Mouse (Mus musculus): ENCODE results near the gene Lsamp. TPM values are rescaled to one million over a fixed set of nuclear protein-coding genes. Genes with fewer than 3 reads are reported as not detected.
"Not testable (repeated sequence)": the region's sequence is repeated elsewhere in the genome, so short reads cannot be mapped to it uniquely, and the experiment has no call there.

Gene Lsamp
- polyA plus RNA-seq, 1 experiment from 2014 or later, result 8.2 TPM

DNA sequence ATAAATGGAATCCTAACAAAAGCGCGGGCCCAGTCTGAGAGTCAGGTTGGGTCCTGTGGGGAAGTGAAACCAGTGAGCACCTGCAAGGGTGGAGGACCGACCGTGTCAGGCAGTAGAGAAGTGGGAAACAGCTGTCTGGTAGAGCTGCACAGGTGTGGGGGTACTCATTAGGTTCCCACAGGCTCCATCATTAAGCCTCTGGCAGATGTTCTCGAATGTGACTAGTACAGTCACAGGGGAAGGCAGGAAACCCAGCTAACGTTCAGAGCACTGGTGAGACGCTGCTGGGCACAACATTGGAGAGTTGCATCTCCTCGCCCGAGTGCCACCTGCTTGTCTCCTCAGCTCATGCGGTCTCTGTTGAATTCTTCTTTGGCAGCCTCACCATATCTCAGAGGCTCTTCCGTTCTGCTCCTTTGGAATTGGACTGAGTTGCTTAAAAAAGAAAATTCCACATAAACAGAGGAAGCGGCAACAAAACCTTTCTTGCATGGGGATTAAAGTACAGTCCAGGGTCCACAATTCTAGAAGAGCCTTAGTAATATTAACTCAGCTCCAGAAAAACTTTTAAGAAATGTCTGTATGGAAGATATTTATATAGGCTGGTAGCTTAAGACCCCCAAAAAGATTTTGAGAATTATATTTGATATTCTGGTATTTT, 588.1 kb downstream of the Lsamp start:
- no peak for ATAC-seq (ENCODE audit: insufficient read depth, low FRiP score)
- no peaks in the 10 kb centered on the region for H3K36me3 ChIP-seq (ENCODE audit: control insufficient read depth, insufficient read depth, low read length)
- no peak overlapping the region for H3K27ac ChIP-seq (ENCODE audit: low read length)
- H3K9me3 ChIP-seq (replicated peaks; ENCODE audit: control insufficient read depth, low read length), result no peaks in the 10 kb centered on the region
- no peaks in the 10 kb centered on the region for H3K27me3 ChIP-seq (ENCODE audit: control insufficient read depth, insufficient read depth, low read length)
- no peak overlapping the region for H3K4me2 ChIP-seq (ENCODE audit: low read depth, low read length)
- no peak overlapping the region for H3K9ac ChIP-seq (ENCODE audit: low read length)
- WGBS, result 82% methylated on average over 12 of the region's 12 CpGs
- no peaks in the 10 kb centered on the region for H3K4me1 ChIP-seq (ENCODE audit: control insufficient read depth, insufficient read depth, low read length)
- no peak overlapping the region for H3K4me3 ChIP-seq (replicated peaks; ENCODE audit: low read length)

DNA sequence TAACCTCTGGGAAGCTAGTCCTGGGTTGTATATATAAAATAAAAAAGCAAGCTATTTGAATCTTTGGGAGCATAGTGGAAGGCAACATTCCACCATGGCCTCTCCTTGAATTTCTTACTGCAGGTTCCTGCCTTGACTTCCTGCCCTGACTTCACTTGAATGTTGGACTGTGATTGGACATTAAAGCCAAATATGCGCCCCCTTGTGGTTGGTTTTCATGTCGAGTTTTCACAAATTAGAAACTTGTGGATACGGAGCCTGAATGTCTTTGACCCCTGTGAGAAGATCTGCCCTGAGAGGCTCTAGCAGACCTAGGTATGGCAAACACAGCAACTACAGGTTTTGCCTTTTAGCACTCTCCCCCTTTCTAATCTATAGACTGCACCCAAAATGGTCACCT, 597.9 kb downstream of the Lsamp start:
- Histone ChIP-seq H3K4me1 (ENCODE audit: control insufficient read depth, insufficient read depth, low read length) (no peaks in the 10 kb centered on the region), H3K4me3 (replicated peaks; ENCODE audit: low read length) (no peak overlapping the region), H3K27ac (ENCODE audit: low read length) (no peak overlapping the region), H3K9ac (ENCODE audit: low read length) (no peak overlapping the region), H3K4me2 (ENCODE audit: low read depth, low read length) (no peak overlapping the region), H3K27me3 (ENCODE audit: control insufficient read depth, insufficient read depth, low read length) (no peaks in the 10 kb centered on the region), H3K9me3 (replicated peaks; ENCODE audit: control insufficient read depth, low read length) (no peaks in the 10 kb centered on the region), H3K36me3 (ENCODE audit: control insufficient read depth, insufficient read depth, low read length) (no peaks in the 10 kb centered on the region)
- 72% methylated on average over 3 of the region's 3 CpGs for WGBS
- no peak for ATAC-seq (ENCODE audit: insufficient read depth, low FRiP score)

DNA sequence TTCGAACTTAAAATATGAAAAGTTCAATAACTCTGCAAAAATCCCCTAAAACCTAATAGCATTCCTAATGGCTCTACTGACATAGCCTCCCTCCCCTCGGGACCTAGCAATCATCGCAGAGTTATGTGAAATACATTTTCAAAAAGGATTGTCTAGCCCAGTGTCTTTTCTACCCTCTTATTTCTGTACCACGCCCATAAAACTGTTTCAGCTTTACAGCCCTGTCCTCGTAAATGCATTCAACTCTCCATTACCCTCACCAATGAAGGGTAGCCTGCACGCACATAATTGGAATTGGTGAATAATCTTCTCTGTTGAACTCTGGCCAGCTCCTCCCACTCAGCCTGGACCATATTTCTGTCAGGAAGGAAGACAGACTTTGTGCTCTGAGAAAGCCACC, 609.0 kb downstream of the Lsamp start:
- no peak overlapping the region for H3K4me3 ChIP-seq (replicated peaks; ENCODE audit: low read length)
- H3K9ac ChIP-seq (ENCODE audit: low read length), result no peak overlapping the region
- no peaks in the 10 kb centered on the region for H3K36me3 ChIP-seq (ENCODE audit: control insufficient read depth, insufficient read depth, low read length)
- no peaks in the 10 kb centered on the region for H3K9me3 ChIP-seq (replicated peaks; ENCODE audit: control insufficient read depth, low read length)
- no peaks in the 10 kb centered on the region for H3K27me3 ChIP-seq (ENCODE audit: control insufficient read depth, insufficient read depth, low read length)
- no peak for ATAC-seq (ENCODE audit: insufficient read depth, low FRiP score)
- H3K27ac ChIP-seq (ENCODE audit: low read length), result no peak overlapping the region
- 76% methylated on average over 6 of the region's 6 CpGs for WGBS
- no peak overlapping the region for H3K4me2 ChIP-seq (ENCODE audit: low read depth, low read length)
- no peaks in the 10 kb centered on the region for H3K4me1 ChIP-seq (ENCODE audit: control insufficient read depth, insufficient read depth, low read length)

DNA sequence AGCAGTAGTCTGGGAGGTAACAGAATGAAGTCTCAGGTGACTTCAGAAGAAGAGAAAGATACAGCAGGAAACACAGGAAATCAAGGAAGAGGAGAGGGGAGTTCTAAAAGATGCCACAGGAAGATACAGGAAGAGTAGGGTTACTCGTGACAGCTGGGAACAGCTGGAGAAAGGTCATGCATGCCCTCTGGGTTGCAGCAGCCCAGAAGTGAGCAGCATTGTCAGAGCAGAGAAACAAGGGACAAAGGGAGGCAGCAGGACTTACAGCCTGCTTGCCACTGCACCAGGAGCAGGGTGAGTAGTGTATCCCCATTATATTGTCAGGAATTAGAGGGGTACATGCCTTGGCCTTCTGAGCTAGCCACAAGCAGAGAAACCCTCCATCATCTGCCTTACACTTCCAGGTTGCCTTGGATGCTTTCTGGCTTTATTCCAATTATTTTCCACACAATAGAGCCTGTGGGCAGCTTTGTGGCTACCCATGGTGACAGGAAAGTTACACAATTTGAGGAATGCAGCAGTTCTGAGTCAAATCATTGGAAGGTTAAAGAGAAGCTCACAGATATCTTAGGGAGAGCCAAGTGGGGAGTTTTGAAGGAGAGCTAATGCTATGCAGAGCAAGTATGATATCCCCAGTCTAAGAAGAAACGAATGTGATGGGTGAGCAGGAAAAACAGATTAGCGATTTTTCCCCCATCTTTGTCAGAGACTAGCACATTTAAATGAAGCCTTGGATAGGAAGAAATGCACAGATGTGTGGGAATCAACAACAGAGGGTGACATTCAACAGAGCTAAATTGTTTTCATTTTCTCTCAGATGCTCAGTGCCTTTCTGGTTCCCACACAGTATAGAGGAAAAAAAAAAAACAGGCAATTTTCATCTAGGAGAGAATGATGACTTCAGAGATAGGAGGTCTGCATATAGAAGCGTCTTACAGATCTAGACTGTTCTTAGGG, 617.5 kb downstream of the Lsamp start:
- Histone ChIP-seq H3K9me3 (replicated peaks; ENCODE audit: control insufficient read depth, low read length) (no peaks in the 10 kb centered on the region), H3K27me3 (ENCODE audit: control insufficient read depth, insufficient read depth, low read length) (no peaks in the 10 kb centered on the region), H3K36me3 (ENCODE audit: control insufficient read depth, insufficient read depth, low read length) (no peaks in the 10 kb centered on the region), H3K4me1 (ENCODE audit: control insufficient read depth, insufficient read depth, low read length) (0 out of 2 replicates have a peak, but pooled peaks cover 2% of the 10 kb centered on the region), H3K27ac (ENCODE audit: low read length) (no peak overlapping the region), H3K4me3 (replicated peaks; ENCODE audit: low read length) (no peak overlapping the region), H3K9ac (ENCODE audit: low read length) (no peak overlapping the region), H3K4me2 (ENCODE audit: low read depth, low read length) (no peak overlapping the region)
- WGBS, result 34% methylated on average over 4 of the region's 4 CpGs
- no peak for ATAC-seq (ENCODE audit: insufficient read depth, low FRiP score)

DNA sequence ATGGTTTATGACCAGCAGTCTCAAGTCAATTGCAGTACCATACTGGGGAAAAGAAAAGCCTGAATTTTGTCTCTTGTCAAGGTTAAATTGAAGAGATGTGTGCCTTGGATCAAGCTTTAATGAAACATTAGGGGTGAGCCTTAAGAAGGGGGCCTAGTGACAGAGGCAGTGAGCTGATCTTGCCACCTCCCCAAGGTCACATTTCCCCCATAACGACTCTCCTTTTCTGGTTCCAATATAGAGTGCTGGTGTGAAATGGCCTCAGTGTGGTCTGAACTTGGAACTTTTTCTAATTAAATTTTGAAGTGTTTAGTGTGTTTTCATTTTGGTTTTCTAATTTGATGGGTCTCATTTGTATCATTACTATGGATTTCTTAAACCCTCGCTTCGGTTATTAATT, 623.3 kb downstream of the Lsamp start:
- Histone ChIP-seq H3K9ac (ENCODE audit: low read length) (no peak overlapping the region), H3K9me3 (replicated peaks; ENCODE audit: control insufficient read depth, low read length) (no peaks in the 10 kb centered on the region), H3K4me2 (ENCODE audit: low read depth, low read length) (no peak overlapping the region), H3K36me3 (ENCODE audit: control insufficient read depth, insufficient read depth, low read length) (no peaks in the 10 kb centered on the region), H3K27me3 (ENCODE audit: control insufficient read depth, insufficient read depth, low read length) (no peaks in the 10 kb centered on the region), H3K4me3 (replicated peaks; ENCODE audit: low read length) (no peak overlapping the region), H3K27ac (ENCODE audit: low read length) (no peak overlapping the region), H3K4me1 (ENCODE audit: control insufficient read depth, insufficient read depth, low read length) (no peaks in the 10 kb centered on the region)
- no peak for ATAC-seq (ENCODE audit: insufficient read depth, low FRiP score)
- 88% methylated on average over 3 of the region's 3 CpGs for WGBS

DNA sequence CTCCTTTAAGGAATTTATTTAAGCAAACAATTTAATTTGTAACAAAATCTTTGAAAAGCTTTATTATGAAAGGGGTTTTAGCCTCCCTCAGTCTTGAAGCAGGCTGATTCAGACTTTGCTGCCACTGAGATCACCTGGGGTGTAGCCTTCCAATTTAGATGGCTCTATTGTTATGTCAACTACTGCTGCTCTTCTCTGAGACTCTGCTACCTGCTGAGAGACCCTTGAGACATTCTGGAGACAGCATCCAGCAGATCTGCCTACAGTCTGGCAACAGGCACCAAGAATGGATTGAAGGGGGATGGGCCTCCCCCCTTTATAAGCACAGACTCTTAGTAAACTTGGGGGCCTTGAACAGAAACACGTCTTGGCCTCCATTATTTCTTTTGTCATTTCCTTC, 632.5 kb downstream of the Lsamp start:
- H3K4me3 ChIP-seq (replicated peaks; ENCODE audit: low read length); H3K4me1 ChIP-seq (ENCODE audit: control insufficient read depth, insufficient read depth, low read length); ATAC-seq (ENCODE audit: insufficient read depth, low FRiP score); H3K9ac ChIP-seq (ENCODE audit: low read length); H3K9me3 ChIP-seq (replicated peaks; ENCODE audit: control insufficient read depth, low read length); H3K27ac ChIP-seq (ENCODE audit: low read length); H3K36me3 ChIP-seq (ENCODE audit: control insufficient read depth, insufficient read depth, low read length); H3K4me2 ChIP-seq (ENCODE audit: low read depth, low read length); H3K27me3 ChIP-seq (ENCODE audit: control insufficient read depth, insufficient read depth, low read length): not testable (repeated sequence)
- WGBS, result 22% methylated on average over 1 of the region's 1 CpGs

DNA sequence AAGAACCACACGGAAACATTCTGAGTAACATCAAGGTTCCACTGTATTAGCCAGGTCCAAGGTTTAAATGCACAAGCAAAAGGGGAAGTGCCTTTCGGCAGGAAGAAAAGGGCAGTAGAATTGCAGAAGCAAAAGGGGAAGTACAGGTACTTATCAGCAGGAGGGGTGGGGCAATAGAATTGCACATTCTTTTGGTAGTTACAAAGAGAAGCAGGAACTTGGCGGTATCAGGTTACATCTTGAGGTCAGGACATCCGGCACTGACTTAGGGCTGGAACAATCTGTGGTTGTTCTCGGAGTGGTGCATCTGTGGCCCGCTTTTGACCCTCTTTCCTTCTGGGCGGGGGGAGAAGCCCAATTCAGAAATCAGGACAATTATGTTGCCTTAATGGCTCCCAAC, 636.9 kb downstream of the Lsamp start:
- H3K9me3 ChIP-seq (replicated peaks; ENCODE audit: control insufficient read depth, low read length); H3K4me3 ChIP-seq (replicated peaks; ENCODE audit: low read length); ATAC-seq (ENCODE audit: insufficient read depth, low FRiP score); H3K4me1 ChIP-seq (ENCODE audit: control insufficient read depth, insufficient read depth, low read length); H3K36me3 ChIP-seq (ENCODE audit: control insufficient read depth, insufficient read depth, low read length); H3K9ac ChIP-seq (ENCODE audit: low read length); H3K4me2 ChIP-seq (ENCODE audit: low read depth, low read length); H3K27ac ChIP-seq (ENCODE audit: low read length); H3K27me3 ChIP-seq (ENCODE audit: control insufficient read depth, insufficient read depth, low read length): not testable (repeated sequence)
- WGBS, result 57% methylated on average over 7 of the region's 7 CpGs

DNA sequence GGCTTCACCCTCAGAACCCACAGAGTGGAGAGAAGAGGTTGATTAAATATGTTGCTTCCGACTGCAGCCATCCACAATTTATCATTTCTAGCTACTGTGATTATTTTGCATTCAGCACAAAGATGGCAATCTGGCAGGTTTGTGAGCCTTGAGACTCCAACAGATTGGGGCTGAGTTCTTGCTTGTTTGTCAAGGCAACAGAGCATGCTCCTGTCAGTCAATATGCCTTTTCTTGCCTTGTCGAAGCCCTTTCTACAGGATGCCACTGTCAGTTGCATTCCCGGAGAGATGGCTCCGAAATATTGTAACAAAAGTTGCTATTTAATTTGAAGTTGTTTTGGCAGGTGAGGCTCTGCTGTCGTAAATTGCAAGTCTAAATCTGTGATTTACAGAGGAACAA, 643.0 kb downstream of the Lsamp start:
- WGBS, result 74% methylated on average over 5 of the region's 5 CpGs

DNA sequence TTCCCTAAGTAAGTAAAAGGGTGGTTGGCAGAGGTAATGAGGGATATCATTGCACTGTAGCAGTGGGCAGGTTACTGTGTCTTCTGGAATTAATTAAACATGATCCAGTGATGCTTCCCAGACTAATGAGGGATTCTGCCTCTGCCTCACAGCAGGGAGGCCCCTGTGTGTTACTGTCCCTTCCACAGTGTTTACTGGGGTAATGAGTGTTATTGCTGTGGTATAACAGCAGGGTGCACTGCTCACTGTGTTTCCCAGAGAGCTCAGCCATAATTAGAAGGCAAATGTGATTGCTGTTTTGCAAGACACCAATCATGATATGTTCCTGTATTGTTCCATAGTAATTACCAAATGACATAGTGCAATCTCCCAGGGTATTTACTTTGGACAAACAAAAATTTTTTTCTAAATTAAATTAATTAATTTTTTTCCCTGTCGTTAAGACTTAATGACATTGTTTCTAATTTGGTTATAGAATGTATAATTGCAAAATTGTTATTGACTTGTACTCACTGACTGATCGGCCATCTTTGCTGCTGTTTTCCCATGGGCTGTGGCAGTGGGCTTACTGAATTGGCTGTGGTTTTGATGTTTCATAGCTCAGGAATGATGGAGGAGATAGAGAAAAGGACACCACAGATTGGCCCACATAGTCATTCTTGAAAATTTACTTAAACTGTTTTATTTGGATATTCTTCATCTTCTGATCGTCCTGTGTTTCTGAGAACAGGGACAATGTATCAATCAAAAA, 655.6 kb downstream of the Lsamp start:
- Histone ChIP-seq H3K4me1 (ENCODE audit: control insufficient read depth, insufficient read depth, low read length) (no peaks in the 10 kb centered on the region), H3K9me3 (replicated peaks; ENCODE audit: control insufficient read depth, low read length) (no peaks in the 10 kb centered on the region), H3K27me3 (ENCODE audit: control insufficient read depth, insufficient read depth, low read length) (no peaks in the 10 kb centered on the region), H3K9ac (ENCODE audit: low read length) (no peak overlapping the region), H3K27ac (ENCODE audit: low read length) (no peak overlapping the region), H3K4me3 (replicated peaks; ENCODE audit: low read length) (no peak overlapping the region), H3K36me3 (ENCODE audit: control insufficient read depth, insufficient read depth, low read length) (no peaks in the 10 kb centered on the region), H3K4me2 (ENCODE audit: low read depth, low read length) (no peak overlapping the region)
- no peak for ATAC-seq (ENCODE audit: insufficient read depth, low FRiP score)
- 69% methylated on average over 3 of the region's 3 CpGs for WGBS

More for the DNA sequence above, 643.0 kb downstream of the Lsamp start:
- H3K4me2 ChIP-seq (ENCODE audit: low read depth, low read length), result no peak overlapping the region
- H3K9me3 ChIP-seq (replicated peaks; ENCODE audit: control insufficient read depth, low read length), result no peaks in the 10 kb centered on the region
- H3K27me3 ChIP-seq (ENCODE audit: control insufficient read depth, insufficient read depth, low read length), result no peaks in the 10 kb centered on the region
- no peaks in the 10 kb centered on the region for H3K36me3 ChIP-seq (ENCODE audit: control insufficient read depth, insufficient read depth, low read length)
- ATAC-seq (ENCODE audit: insufficient read depth, low FRiP score), result no peak
- no peaks in the 10 kb centered on the region for H3K4me1 ChIP-seq (ENCODE audit: control insufficient read depth, insufficient read depth, low read length)
- no peak overlapping the region for H3K27ac ChIP-seq (ENCODE audit: low read length)
- H3K4me3 ChIP-seq (replicated peaks; ENCODE audit: low read length), result no peak overlapping the region
- no peak overlapping the region for H3K9ac ChIP-seq (ENCODE audit: low read length)

Measured in stomach, embryonic 16.5 days (tissue).